Mouse (Mus musculus) megakaryocyte-erythroid progenitor cell, adult 5 weeks (primary cell): ENCODE measurements around the gene Tspyl1. TPM values are rescaled to one million over a fixed set of nuclear protein-coding genes. Genes with fewer than 3 reads are reported as not detected.

Experiments
- polyA plus RNA-seq: library from polyadenylated mRNA; stranded (reverse); fragments of >175 nt; gene quantifications from 2 replicates; pipeline ENCODE4 v1.2.3, GENCODE M21; 2012

Tspyl1 gene
- polyA plus RNA-seq: 28.3 and 43.9 TPM in 2 replicates

DNA sequence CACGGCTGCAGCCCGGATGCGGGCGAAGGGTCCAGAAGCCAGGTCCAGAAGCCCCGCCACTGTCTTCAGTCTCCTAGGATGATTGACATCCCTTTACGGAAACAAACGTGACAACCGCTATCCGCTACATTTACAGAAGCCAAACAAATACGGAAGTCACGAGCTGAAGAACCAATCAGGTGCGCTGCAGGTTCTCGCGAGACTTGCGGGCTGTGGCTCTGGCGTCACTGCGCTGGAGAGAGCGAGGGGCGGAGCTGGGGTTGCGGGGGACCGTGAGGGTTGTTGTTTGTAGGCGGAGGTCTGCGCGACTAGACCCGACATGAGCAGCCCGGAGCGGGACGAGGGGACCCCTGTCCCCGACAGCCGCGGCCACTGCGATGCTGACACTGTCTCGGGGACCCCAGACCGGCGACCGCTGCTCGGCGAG is at the start of gene Tspyl1:
Gene Tspyl1 (plus strand): TSS at position 229 of the 427 bp plus-strand sequence.

DNA sequence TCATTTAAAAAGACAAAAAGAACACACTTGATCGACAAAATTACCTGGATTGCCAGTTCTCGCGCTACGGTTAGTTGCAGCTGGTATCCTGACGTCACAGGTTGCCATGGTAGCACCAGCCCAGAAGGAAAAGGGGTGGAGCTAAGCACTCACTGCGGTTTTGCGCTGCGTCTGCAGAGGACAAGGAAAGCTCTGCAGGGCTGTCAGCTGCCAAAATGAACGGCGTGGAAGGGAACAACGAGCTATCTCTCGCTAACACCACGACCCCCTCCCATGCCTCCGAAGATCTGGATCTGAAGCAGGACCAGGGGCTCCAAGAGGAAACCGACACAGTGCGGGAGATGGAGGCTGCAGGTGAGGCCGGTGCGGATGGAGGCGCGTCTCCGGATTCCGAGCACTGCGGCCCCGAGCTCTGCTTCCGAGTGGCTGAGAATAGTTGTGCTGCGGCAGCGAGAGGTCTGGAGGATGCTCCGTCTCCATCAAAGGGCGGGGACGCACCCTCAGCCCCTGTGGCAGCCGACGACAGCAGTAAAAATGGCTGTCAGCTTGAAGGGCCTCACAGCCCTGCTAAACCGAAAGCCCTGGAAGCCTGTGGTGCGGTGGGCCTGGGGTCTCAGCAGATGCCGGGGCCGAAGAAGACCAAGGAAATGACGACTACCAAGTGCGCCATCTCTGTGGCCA is 15.4 kb downstream of the Tspyl1 start, which contains the start of gene Tspyl4:
Gene Tspyl4 (plus strand): TSS at position 144 of the 681 bp plus-strand sequence.

Other genes starting within 250 kb of the Tspyl1 start
- gene Trappc3l, start 244.6 kb upstream of the Tspyl1 start, polyA plus RNA-seq: not detected in 2 replicates
- gene Calhm4, start 237.9 kb upstream of the Tspyl1 start, polyA plus RNA-seq: not detected in 2 replicates
- gene Calhm5, start 185.7 kb upstream of the Tspyl1 start, polyA plus RNA-seq: not detected in 2 replicates
- 3.2 and 3.6 TPM in 2 replicates for gene Calhm6, start 154.2 kb upstream of the Tspyl1 start, polyA plus RNA-seq
- 0.12 and 0.20 TPM in 2 replicates for gene Dse, start 74.5 kb upstream of the Tspyl1 start, polyA plus RNA-seq
- 0.54 and 0.62 TPM in 2 replicates for gene Tspyl4, start 15.3 kb downstream of the Tspyl1 start, polyA plus RNA-seq
- not detected in 2 replicates for gene Col10a1, start 107.8 kb downstream of the Tspyl1 start, polyA plus RNA-seq
- 5.9 and 6.6 TPM in 2 replicates for gene Nt5dc1, start 136.4 kb downstream of the Tspyl1 start, polyA plus RNA-seq
- gene Frk, start 201.2 kb downstream of the Tspyl1 start, polyA plus RNA-seq: not detected in 2 replicates